Mouse (Mus musculus) embryonic facial prominence, embryonic 11.5 days (tissue): Measurements from ENCODE around the gene Ctnna2. TPM values are rescaled to one million over a fixed set of nuclear protein-coding genes. Genes with fewer than 3 reads are reported as not detected.
A peak's percentile ranks its signal among the peaks of the same experiment; 100 is the strongest.

Source experiments
- ATAC-seq: fragments of 200-750 bp; cut with Nextera tagmentation; replicated peaks from 2 replicates; pipeline ENCODE4 v1.8.0; 2017; ENCODE audit warnings: low read depth; ENCODE audit not compliant: insufficient number of reproducible peaks, low FRiP score, low TSS enrichment
- DNase-seq: peaks from one replicate; pipeline ENCODE4 v3.0.0-alpha.2; 2015; ENCODE audit warnings: low spot score
- H3K27ac ChIP-seq: fragments of 300-500 bp; sonication (generic); replicated peaks from 2 replicates; pipeline ENCODE4 v1.5.1; 2014; ENCODE audit warnings: mild to moderate bottlenecking, low read depth, low read length, control low read depth
- H3K27me3 ChIP-seq: fragments of 300-500 bp; sonication (generic); 2 replicates; pipeline ENCODE4 v1.6.1; 2014; ENCODE audit warnings: mild to moderate bottlenecking, low read length, moderate library complexity, mixed read lengths; ENCODE audit not compliant: control insufficient read depth, insufficient read depth
- H3K36me3 ChIP-seq: fragments of 300-500 bp; sonication (generic); replicated peaks from 2 replicates; pipeline ENCODE4 v1.6.1; 2014; ENCODE audit warnings: low read depth, mild to moderate bottlenecking, low read length, moderate library complexity, mixed read lengths; ENCODE audit not compliant: control insufficient read depth, insufficient read depth
- H3K4me1 ChIP-seq: fragments of 300-500 bp; sonication (generic); 2 replicates; pipeline ENCODE4 v1.6.1; 2014; ENCODE audit warnings: low read length, mixed read lengths; ENCODE audit not compliant: control insufficient read depth, insufficient read depth
- H3K4me2 ChIP-seq: fragments of 300-500 bp; sonication (generic); 2 replicates; pipeline ENCODE4 v1.6.1; 2014; ENCODE audit warnings: low read depth, mild to moderate bottlenecking, control low read depth, low read length, moderate library complexity
- H3K4me3 ChIP-seq: fragments of 300-500 bp; sonication (generic); 2 replicates; pipeline ENCODE4 v1.5.1; 2014; ENCODE audit warnings: low read depth, low read length, control low read depth
- H3K9ac ChIP-seq: fragments of 300-500 bp; sonication (generic); replicated peaks from 2 replicates; pipeline ENCODE4 v1.6.1; 2014; ENCODE audit warnings: mild to moderate bottlenecking, control low read depth, low read length
- H3K9me3 ChIP-seq: fragments of 300-500 bp; sonication (generic); replicated peaks from 2 replicates; pipeline ENCODE4 v1.6.1; 2016; ENCODE audit warnings: mild to moderate bottlenecking, low read length, inconsistent platforms, mixed read lengths; ENCODE audit not compliant: control insufficient read depth
- WGBS: fragments of 180-500 bp; shearing (Covaris S2); extraction: QIAGEN DNeasy Blood & Tissue Kit; methylation state at CpG from one replicate; pipeline ENCODE4 v1.1.7; 2014; 5-methylcytosine and 5-hydroxymethylcytosine counted together
- polyA plus RNA-seq: library from polyadenylated mRNA; unstranded; fragments of >200 nt; fragmentation: Nextera tagmentation; extraction: Ambion mirVana; gene quantifications from 2 replicates; pipeline ENCODE4 v1.2.1, GENCODE M21; 2014

The Ctnna2 gene
- polyA plus RNA-seq, 1 experiment from 2014 or later, result 13.7 TPM

DNA sequence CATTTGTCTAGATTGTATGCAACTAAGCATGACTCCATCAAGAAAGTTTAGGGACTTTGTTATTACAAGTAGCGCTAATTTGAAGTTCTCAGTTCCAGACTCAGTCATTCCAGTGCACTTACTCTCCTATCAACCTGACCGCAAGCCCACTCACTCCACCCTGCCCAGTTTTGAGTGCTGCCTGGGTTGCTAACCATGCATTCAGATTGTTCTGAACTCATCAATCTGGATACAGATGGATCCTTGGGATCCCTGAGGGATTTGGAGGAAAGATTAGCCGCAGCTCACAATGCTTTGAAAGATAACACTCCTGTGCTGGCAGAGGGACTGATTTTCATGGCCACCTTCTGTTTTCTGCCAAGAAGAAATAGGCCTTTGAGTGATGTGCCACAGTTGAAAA lies 168.5 kb downstream of the Ctnna2 start:
- Histone ChIP-seq H3K27ac (no peak overlapping the region), H3K36me3 (no peaks in the 10 kb centered on the region), H3K4me3 (no peak overlapping the region), H3K4me2 (no peak overlapping the region), H3K9me3 (no peaks in the 10 kb centered on the region), H3K9ac (no peak overlapping the region), H3K27me3 (no peaks in the 10 kb centered on the region), H3K4me1 (no peaks in the 10 kb centered on the region)
- DNase-seq, result no peak
- ATAC-seq, result no peak
- 69% methylated on average over 3 of the region's 3 CpGs for WGBS

DNA sequence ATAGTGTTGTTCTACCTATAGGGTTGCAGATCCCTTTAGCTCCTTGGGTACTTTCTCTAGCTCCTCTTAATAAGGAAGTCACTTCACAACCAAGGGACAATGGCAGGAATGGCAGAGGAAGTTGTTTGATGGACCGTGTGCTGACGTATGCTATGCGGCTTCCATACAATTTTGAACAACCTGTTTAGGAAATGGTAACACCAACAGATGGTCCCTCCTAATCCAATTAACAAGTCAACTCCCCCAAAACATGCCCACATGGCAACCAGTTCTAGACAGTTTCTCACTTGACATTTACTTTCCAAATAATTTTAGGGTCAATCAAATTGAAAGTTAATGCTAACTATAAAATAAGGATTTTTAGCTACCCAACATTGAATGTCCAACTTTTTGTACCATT lies 176.9 kb downstream of the Ctnna2 start:
- H3K4me1 ChIP-seq, result no peaks in the 10 kb centered on the region
- no peak overlapping the region for H3K4me2 ChIP-seq
- no peak overlapping the region for H3K4me3 ChIP-seq
- H3K9ac ChIP-seq, result no peak overlapping the region
- H3K36me3 ChIP-seq, result no peaks in the 10 kb centered on the region
- no peak for DNase-seq
- WGBS, result 93% methylated on average over 3 of the region's 3 CpGs
- no peaks in the 10 kb centered on the region for H3K27me3 ChIP-seq
- no peak for ATAC-seq
- H3K9me3 ChIP-seq, result no peaks in the 10 kb centered on the region
- H3K27ac ChIP-seq, result no peak overlapping the region

DNA sequence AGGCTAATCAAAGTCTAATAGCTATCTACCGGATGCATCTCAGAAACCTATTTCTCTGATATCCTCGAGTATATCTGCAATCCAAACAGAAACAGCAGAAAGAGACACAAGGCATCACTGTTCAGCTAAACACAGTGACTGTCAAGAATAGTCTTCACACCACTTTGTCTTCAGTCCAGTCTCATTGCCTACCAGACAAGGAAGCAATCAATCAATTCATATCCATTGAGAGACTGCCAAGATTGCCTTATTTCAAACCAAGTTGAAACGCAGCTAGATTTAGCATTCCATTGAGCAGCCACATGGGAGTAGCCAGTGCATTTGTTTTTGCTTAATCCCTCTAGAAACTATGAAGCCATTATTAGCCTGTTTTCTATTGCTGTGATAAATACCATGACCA lies 196.2 kb downstream of the Ctnna2 start:
- Histone ChIP-seq H3K27ac (no peak overlapping the region), H3K9ac (no peak overlapping the region), H3K4me1 (no peaks in the 10 kb centered on the region), H3K4me2 (no peak overlapping the region), H3K27me3 (no peaks in the 10 kb centered on the region), H3K4me3 (no peak overlapping the region), H3K9me3 (no peaks in the 10 kb centered on the region), H3K36me3 (no peaks in the 10 kb centered on the region)
- no peak for ATAC-seq
- no peak for DNase-seq
- 85% methylated on average over 3 of the region's 3 CpGs for WGBS

DNA sequence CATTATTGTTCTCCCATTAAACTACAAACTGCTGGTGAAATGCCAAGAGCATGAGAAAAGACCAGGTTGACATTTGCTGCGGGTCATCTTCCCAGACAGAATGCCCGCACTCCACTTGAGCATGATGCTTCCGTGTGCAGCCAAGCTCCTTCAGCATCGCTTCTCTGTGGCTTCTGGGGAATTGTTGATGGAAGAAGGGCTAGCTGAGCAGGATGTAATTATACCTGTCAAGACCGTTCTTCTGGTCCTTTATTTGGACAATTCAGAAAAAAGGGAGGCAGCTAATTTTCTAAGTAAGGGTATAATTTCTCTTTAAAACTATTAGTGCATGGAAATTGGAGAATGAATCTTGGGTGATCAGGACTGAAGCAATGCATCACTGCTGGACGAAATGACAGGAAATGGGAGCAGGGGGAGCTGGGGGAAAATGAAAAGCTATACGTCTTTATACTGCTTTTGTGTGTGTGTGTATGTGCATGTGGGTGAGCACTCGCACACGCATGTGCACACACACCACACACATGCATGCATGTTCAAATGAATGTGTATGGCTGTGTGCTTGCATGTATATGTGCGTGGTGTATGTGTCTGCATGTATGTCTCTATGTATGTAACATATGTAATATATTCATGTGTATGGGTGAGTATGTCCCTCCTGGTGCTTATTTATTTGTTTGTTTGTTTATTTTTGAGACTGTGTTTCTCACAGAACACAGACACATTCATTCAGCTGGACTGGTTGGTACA lies 211.0 kb downstream of the Ctnna2 start:
- no peaks in the 10 kb centered on the region for H3K4me1 ChIP-seq
- H3K4me2 ChIP-seq, result no peak overlapping the region
- no peak for DNase-seq
- H3K4me3 ChIP-seq, result no peak overlapping the region
- WGBS, result 72% methylated on average over 10 of the region's 10 CpGs
- no peak for ATAC-seq
- H3K9ac ChIP-seq, result no peak overlapping the region
- H3K27me3 ChIP-seq, result no peaks in the 10 kb centered on the region
- no peaks in the 10 kb centered on the region for H3K9me3 ChIP-seq
- no peak overlapping the region for H3K27ac ChIP-seq
- H3K36me3 ChIP-seq, result no peaks in the 10 kb centered on the region

DNA sequence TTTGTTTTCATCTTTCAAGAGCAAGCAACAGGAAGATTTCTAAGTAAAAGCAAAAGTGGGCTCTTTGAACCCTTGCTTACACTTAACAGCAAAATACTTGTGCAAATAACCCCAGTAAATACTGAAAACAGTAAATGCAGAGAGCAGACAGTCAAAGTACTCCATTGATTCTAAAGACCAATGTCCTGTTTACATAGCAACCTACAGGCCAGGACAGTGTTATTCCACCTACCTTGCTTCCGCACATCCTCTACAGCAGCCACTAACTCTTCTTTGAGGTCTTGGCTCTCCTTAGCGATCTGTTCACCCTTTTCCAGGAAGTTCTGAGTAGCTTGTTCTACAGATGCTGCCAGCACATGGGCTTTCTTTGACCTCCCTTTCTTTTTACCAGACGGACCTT lies 221.3 kb downstream of the Ctnna2 start:
- H3K4me2 ChIP-seq, result no peak overlapping the region
- H3K27ac ChIP-seq, result no peak overlapping the region
- no peaks in the 10 kb centered on the region for H3K4me1 ChIP-seq
- H3K27me3 ChIP-seq, result no peaks in the 10 kb centered on the region
- no peaks in the 10 kb centered on the region for H3K9me3 ChIP-seq
- no peak for DNase-seq
- no peaks in the 10 kb centered on the region for H3K36me3 ChIP-seq
- no peak for ATAC-seq
- H3K4me3 ChIP-seq, result no peak overlapping the region
- WGBS, result 81% methylated on average over 3 of the region's 3 CpGs
- no peak overlapping the region for H3K9ac ChIP-seq

DNA sequence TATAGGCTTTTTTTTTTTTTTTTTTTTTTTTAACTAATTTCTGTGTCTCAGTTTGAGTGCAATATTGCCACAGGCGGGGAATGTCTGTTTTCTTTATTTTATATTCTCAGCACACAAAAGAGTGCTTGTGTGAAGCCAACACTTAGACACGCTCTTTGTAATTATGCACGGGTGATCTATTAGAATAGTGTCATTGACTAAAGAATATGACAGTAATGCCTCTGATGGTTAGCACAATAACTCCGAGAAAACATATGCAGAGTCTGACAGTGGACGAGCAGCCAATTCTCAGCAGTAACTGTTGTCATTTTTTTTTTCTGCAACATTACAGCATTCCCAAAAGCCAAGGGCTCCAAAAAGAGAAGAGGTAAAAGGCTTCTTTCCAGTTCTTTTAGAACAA lies 234.1 kb downstream of the Ctnna2 start:
- no peak overlapping the region for H3K4me2 ChIP-seq
- no peak overlapping the region for H3K27ac ChIP-seq
- no peak overlapping the region for H3K9ac ChIP-seq
- H3K27me3 ChIP-seq, result no peaks in the 10 kb centered on the region
- DNase-seq (no peak), ATAC-seq (no peak)
- no peak overlapping the region for H3K4me3 ChIP-seq
- H3K9me3 ChIP-seq, result no peaks in the 10 kb centered on the region
- H3K36me3 ChIP-seq, result no peaks in the 10 kb centered on the region
- WGBS, result 55% methylated on average over 5 of the region's 5 CpGs
- H3K4me1 ChIP-seq, result no peaks in the 10 kb centered on the region

DNA sequence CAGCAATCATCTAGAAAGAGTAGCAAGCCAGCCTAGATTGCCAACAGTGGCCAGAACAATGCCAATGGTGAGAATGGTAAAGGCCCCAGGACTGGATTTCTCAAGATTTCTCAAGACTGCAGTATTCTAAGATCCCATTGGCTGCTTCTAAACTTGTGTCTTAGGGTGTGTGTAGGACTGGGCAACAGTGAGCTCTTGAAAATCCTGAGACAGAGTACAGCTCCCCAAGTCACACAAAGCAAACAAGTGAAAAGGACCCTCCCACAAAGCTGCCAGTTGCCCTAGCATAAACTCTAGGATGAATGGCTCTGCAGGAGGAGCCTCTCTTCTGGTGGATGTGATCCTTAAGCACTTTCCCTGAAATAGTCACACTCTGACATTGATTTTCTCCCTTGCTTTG lies 235.8 kb downstream of the Ctnna2 start:
- no peak overlapping the region for H3K27ac ChIP-seq
- H3K36me3 ChIP-seq, result no peaks in the 10 kb centered on the region
- no peak overlapping the region for H3K4me3 ChIP-seq
- H3K9ac ChIP-seq, result no peak overlapping the region
- DNase-seq (no peak), ATAC-seq (no peak)
- no peaks in the 10 kb centered on the region for H3K9me3 ChIP-seq
- H3K27me3 ChIP-seq, result no peaks in the 10 kb centered on the region
- no peaks in the 10 kb centered on the region for H3K4me1 ChIP-seq
- no peak overlapping the region for H3K4me2 ChIP-seq

DNA sequence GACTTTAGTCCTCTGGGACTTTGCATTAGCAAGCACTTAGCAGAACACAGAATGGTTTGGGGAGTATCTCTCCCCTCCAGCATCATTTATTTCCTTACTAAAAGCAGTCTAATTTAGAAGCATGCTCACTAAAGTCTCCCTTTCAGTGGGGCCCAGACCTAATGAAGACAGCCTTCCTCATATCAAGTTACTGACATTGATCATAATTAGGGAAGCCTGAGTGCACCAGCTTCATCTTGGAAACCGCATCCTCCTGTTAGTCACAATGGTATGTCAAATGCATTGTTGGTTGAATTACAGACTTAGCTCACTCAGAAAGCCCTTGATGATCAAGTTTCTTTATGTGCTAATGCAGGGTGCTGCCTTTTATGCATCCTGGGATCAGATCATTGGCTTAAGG lies 236.5 kb downstream of the Ctnna2 start:
- Histone ChIP-seq H3K4me1 (no peaks in the 10 kb centered on the region), H3K36me3 (no peaks in the 10 kb centered on the region), H3K4me2 (no peak overlapping the region), H3K9ac (no peak overlapping the region), H3K27me3 (no peaks in the 10 kb centered on the region), H3K27ac (no peak overlapping the region), H3K4me3 (no peak overlapping the region), H3K9me3 (no peaks in the 10 kb centered on the region)
- ATAC-seq, result peak; percentile 67
- peak; percentile 15 for DNase-seq
- WGBS, result 22% methylated on average over 1 of the region's 1 CpGs
